Mouse (Mus musculus): ENCODE measurements around the gene Nr1h3. TPM values are rescaled to one million over a fixed set of nuclear protein-coding genes. Genes with fewer than 3 reads are reported as not detected.

The Nr1h3 gene
- total and polyA plus RNA-seq, 3 experiments: 0.27 to 0.38 TPM; not detected in 1

DNA sequence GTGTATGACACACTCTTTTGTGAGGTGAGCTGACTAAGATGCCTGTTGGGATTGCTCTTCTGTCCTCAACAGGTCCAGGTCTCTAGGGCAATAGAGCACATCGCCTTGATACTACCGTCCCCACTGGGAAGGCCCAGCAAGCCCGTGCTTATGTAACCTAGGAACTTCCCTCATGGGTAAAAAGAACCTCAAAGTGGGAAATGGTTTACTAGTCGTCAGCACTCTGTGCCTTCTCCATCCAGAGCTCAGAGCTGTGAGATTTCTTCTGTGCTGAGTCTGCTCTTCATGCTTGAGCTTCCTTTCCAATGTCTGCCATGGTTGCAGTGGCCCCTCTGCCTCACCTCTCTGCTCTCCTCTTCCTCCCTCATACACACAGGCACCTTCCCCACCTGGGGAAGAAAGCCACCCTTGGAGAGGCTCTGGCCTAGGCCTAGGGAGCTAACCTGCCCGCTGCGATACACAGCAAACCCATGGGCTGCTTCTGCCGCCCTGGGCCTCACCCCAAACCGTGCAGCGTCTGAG lies 3.7 kb upstream of the Nr1h3 start:
- TF ChIP-seq GATA1 (IDR thresholded peaks at IDR 0.05; ENCODE audit: borderline replicate concordance, low read length) (no peak), CTCF (IDR thresholded peaks at IDR 0.05; ENCODE audit: low read depth, low read length) (no peak), GATA2 (IDR thresholded peaks at IDR 0.05; ENCODE audit: borderline replicate concordance, low read depth, low read length) (no peak), TAL1 (conservative IDR thresholded peaks at IDR 0.05; ENCODE audit: low read depth, low read length) (no peak), POLR2AphosphoS5 (IDR thresholded peaks at IDR 0.05; ENCODE audit: insufficient replicate concordance, low read depth, low read length) (no peak)
- peaks cover 68% of the 10 kb centered on the region for H3K36me3 ChIP-seq (replicated peaks)
- no peak overlapping the region for H3K4me3 ChIP-seq (ENCODE audit: low read depth, low read length)

DNA sequence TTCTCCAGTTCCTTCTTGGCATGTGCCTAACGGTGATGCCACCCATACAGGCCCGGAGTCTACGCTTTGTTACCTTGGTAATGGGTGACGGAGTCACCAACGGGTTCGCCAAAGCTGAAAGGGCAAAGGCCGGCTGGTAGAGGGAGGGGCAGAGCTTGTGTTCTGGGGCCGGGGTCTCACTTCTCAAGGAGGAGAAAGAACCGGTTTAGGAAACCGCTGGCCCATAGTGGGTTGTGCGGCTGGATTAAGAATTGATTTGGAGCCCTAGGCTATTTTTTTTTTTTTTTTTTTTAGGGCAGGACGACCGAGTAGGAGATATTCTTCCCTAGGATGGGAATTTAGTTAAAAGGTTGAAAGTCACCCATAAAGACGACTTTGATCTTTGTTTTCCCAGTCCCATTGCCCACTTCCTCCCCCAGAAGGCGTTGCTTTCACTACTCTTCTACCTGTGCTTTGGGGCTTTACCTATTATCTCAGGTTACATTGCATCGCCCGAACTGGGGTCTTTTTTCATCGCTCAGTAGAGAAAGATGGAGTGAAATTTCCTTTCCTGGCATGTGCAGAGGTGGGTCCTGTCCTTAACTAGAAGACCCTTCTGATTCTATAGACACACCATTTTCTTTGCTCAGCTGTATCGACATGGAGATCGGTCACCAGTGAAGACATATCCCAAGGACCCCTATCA lies 480 bp upstream of the Nr1h3 start:
- no peak for TF ChIP-seq TAL1 (conservative IDR thresholded peaks at IDR 0.05; ENCODE audit: low read depth, low read length)
- no peak for TF ChIP-seq GATA1 (IDR thresholded peaks at IDR 0.05; ENCODE audit: borderline replicate concordance, low read length)
- no peak for TF ChIP-seq POLR2AphosphoS5 (IDR thresholded peaks at IDR 0.05; ENCODE audit: insufficient replicate concordance, low read depth, low read length)
- TF ChIP-seq GATA2 (IDR thresholded peaks at IDR 0.05; ENCODE audit: borderline replicate concordance, low read depth, low read length): no peak
- no peak for TF ChIP-seq CTCF (IDR thresholded peaks at IDR 0.05; ENCODE audit: low read depth, low read length)
- Histone ChIP-seq H3K27me3 (ENCODE audit: insufficient read depth, low read length) (no peaks in the 10 kb centered on the region), H3K4me1 (ENCODE audit: insufficient read depth, low read depth, low read length) (peaks cover 22% of the 10 kb centered on the region), H3K36me3 (replicated peaks) (peaks cover 40% of the 10 kb centered on the region), H3K4me3 (ENCODE audit: low read depth, low read length) (peak overlapping the region; percentile 76), H3K9me3 (replicated peaks) (no peaks in the 10 kb centered on the region)
- no peak for DNase-seq (ENCODE audit: low spot score)
- ATAC-seq (ENCODE audit: extremely low read depth, insufficient number of reproducible peaks, low FRiP score, poor library complexity, severe bottlenecking): no peak

More for the DNA sequence above, 3.7 kb upstream of the Nr1h3 start:
- ATAC-seq (ENCODE audit: extremely low read depth, insufficient number of reproducible peaks, low FRiP score, poor library complexity, severe bottlenecking) (no peak), DNase-seq (ENCODE audit: low spot score) (no peak)
- Histone ChIP-seq H3K9me3 (replicated peaks) (no peaks in the 10 kb centered on the region), H3K27me3 (ENCODE audit: insufficient read depth, low read length) (no peaks in the 10 kb centered on the region), H3K4me1 (ENCODE audit: insufficient read depth, low read depth, low read length) (peaks cover 22% of the 10 kb centered on the region)

DNA sequence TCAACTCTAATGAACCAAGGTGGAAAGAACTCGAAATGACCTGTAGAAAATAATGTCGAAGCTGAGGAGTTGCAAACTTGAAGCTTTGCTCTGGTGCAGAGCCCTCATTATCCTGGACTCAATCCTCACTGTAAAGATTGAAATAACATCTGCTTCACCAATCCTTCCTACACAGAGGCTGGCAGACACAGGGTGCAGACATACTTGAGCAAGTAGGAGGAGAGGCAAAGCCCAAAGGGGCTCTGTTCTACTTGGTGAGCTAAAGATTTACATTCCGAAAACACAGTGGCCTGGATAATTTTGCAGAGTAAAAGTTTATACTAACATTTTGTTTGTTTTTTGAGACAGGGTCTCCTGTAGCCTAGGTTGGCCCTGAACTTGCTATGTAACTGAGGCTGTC lies 3.7 kb downstream of the Nr1h3 start:
- Histone ChIP-seq H3K36me3 (replicated peaks) (no peaks in the 10 kb centered on the region), H3K27me3 (ENCODE audit: insufficient read depth, low read length) (peaks cover 29% of the 10 kb centered on the region), H3K9me3 (replicated peaks) (no peaks in the 10 kb centered on the region), H3K4me3 (ENCODE audit: low read depth, low read length) (no peak overlapping the region), H3K4me1 (ENCODE audit: insufficient read depth, low read depth, low read length) (peaks cover 28% of the 10 kb centered on the region)
- TF ChIP-seq POLR2AphosphoS5 (IDR thresholded peaks at IDR 0.05; ENCODE audit: insufficient replicate concordance, low read depth, low read length): no peak
- DNase-seq (ENCODE audit: low spot score): no peak
- no peak for ATAC-seq (ENCODE audit: extremely low read depth, insufficient number of reproducible peaks, low FRiP score, poor library complexity, severe bottlenecking)

DNA sequence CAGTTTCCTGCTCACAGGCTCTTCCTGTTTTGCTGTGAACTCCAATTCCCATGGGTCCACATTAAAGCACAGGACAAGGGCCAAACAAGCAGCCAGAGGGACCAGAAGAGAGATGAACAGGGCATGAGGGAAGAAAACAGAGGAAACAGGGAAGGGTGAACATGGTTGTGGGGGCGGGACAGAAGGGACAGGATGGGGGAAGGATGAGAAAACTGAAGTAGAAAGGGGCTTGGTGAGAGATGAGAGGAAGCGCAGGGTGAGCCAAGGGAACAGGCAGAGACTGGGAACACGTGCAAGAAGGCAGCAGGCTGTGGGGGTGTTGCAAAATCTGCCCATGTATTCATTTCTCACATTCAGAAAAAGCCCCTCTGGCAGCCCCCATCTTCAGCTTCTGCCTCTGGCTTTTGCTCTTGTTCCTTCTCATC lies 6.0 kb downstream of the Nr1h3 start:
- no peak overlapping the region for H3K4me3 ChIP-seq (ENCODE audit: low read depth, low read length)
- no peak for TF ChIP-seq TAL1 (conservative IDR thresholded peaks at IDR 0.05; ENCODE audit: low read depth, low read length)
- TF ChIP-seq CTCF (IDR thresholded peaks at IDR 0.05; ENCODE audit: low read depth, low read length): no peak
- TF ChIP-seq GATA1 (IDR thresholded peaks at IDR 0.05; ENCODE audit: borderline replicate concordance, low read length): no peak
- no peak for TF ChIP-seq POLR2AphosphoS5 (IDR thresholded peaks at IDR 0.05; ENCODE audit: insufficient replicate concordance, low read depth, low read length)
- no peak for TF ChIP-seq GATA2 (IDR thresholded peaks at IDR 0.05; ENCODE audit: borderline replicate concordance, low read depth, low read length)
- H3K4me1 ChIP-seq (ENCODE audit: insufficient read depth, low read depth, low read length): peaks cover 13% of the 10 kb centered on the region
- H3K36me3 ChIP-seq (replicated peaks): no peaks in the 10 kb centered on the region
- peaks cover 49% of the 10 kb centered on the region for H3K27me3 ChIP-seq (ENCODE audit: insufficient read depth, low read length)
- ATAC-seq (ENCODE audit: extremely low read depth, insufficient number of reproducible peaks, low FRiP score, poor library complexity, severe bottlenecking) (no peak), DNase-seq (ENCODE audit: low spot score) (no peak)
- H3K9me3 ChIP-seq (replicated peaks): no peaks in the 10 kb centered on the region

DNA sequence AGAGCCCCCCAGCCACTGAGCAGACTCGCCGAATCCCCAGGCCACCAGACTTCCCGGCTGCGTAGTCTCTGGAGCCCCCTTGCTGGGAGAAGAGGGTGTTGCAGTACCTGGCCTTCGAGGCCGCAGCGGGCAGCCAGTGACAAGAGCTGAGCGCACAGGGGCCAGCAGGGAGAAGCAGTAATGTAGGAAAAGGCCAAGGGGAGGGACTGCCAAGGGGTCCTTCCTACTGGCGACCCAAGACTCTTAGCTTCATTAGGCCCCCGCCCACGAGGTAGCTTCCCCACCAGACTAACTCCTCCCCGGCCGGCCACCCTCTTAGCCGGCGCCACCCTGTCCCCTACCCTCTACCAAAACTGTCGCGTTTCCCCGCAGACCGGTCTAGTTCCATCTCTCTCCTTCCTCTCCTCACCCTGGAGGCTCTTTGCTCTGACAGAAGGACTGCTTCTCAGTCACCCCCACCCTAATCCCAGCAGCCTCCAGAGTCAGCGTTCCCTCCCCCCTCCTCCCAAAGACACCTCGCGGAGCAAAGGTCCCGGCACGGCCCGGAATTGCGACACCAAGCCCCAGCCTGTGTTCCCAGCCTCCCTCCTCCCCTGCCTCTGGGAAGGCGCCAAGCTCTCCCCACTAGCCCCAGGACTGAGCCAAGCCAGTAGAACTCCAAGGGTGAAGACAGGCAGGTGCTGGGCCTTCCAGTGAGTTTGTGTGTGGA lies 7.9 kb downstream of the Nr1h3 start:
- TF ChIP-seq GATA2 (IDR thresholded peaks at IDR 0.05; ENCODE audit: borderline replicate concordance, low read depth, low read length) (no peak), GATA1 (IDR thresholded peaks at IDR 0.05; ENCODE audit: borderline replicate concordance, low read length) (no peak), CTCF (IDR thresholded peaks at IDR 0.05; ENCODE audit: low read depth, low read length) (no peak), TAL1 (conservative IDR thresholded peaks at IDR 0.05; ENCODE audit: low read depth, low read length) (no peak), POLR2AphosphoS5 (IDR thresholded peaks at IDR 0.05; ENCODE audit: insufficient replicate concordance, low read depth, low read length) (no peak)
- peak; percentile 37 for DNase-seq (ENCODE audit: low spot score)
- peak overlapping the region; percentile 11; the same call in 1 of the 2 replicates for H3K4me3 ChIP-seq (ENCODE audit: low read depth, low read length)

DNA sequence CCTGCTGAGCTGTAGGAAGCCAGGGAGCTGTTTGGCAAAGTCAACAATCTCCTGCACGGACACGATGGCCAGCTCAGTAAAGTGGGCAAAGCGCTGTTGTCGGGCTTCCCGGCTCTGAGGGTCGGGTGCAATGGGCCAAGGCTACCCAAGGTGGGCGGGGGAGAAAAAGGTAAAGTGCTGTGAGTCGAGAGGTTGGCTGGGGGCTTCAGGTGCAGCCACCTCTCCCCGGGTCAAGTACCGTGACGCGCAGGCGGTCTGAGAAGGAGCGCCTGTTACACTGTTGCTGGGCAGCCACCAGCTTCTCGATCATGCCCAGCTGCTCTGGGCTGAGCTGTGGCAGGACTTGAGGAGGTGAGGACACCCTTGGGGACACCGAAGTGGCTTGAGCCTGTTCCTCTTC lies 12.1 kb downstream of the Nr1h3 start:
- no peak for TF ChIP-seq GATA1 (IDR thresholded peaks at IDR 0.05; ENCODE audit: borderline replicate concordance, low read length)
- no peak for TF ChIP-seq CTCF (IDR thresholded peaks at IDR 0.05; ENCODE audit: low read depth, low read length)
- TF ChIP-seq GATA2 (IDR thresholded peaks at IDR 0.05; ENCODE audit: borderline replicate concordance, low read depth, low read length): no peak
- TF ChIP-seq POLR2AphosphoS5 (IDR thresholded peaks at IDR 0.05; ENCODE audit: insufficient replicate concordance, low read depth, low read length): no peak
- no peak for TF ChIP-seq TAL1 (conservative IDR thresholded peaks at IDR 0.05; ENCODE audit: low read depth, low read length)
- Histone ChIP-seq H3K27me3 (ENCODE audit: insufficient read depth, low read length) (peaks cover 49% of the 10 kb centered on the region), H3K4me3 (ENCODE audit: low read depth, low read length) (no peak overlapping the region), H3K4me1 (ENCODE audit: insufficient read depth, low read depth, low read length) (peaks cover 23% of the 10 kb centered on the region), H3K36me3 (replicated peaks) (no peaks in the 10 kb centered on the region), H3K9me3 (replicated peaks) (no peaks in the 10 kb centered on the region)
- no peak for DNase-seq (ENCODE audit: low spot score)
- ATAC-seq (ENCODE audit: extremely low read depth, insufficient number of reproducible peaks, low FRiP score, poor library complexity, severe bottlenecking): no peak

More for the DNA sequence above, 7.9 kb downstream of the Nr1h3 start:
- Histone ChIP-seq H3K4me1 (ENCODE audit: insufficient read depth, low read depth, low read length) (peaks cover 12% of the 10 kb centered on the region), H3K27me3 (ENCODE audit: insufficient read depth, low read length) (peaks cover 59% of the 10 kb centered on the region), H3K36me3 (replicated peaks) (no peaks in the 10 kb centered on the region), H3K9me3 (replicated peaks) (no peaks in the 10 kb centered on the region)
- no peak for ATAC-seq (ENCODE audit: extremely low read depth, insufficient number of reproducible peaks, low FRiP score, poor library complexity, severe bottlenecking)

Measured in G1E (cell line).